Mouse (Mus musculus): Measurements from ENCODE around the gene Vegfd.

- TF ChIP-seq GATA1 (IDR thresholded peaks at IDR 0.05; ENCODE audit: low read depth, low read length) (no peak), CTCF (IDR thresholded peaks at IDR 0.05 in 2 of 3, conservative IDR thresholded peaks at IDR 0.05 in 1 of 3; ENCODE audit: control insufficient read depth in 1 of 3, insufficient read depth in 1 of 3, low read depth in 2 of 3, low read length in 3 of 3, poor library complexity in 1 of 3, severe bottlenecking in 1 of 3) (no peak), CHD2 (IDR thresholded peaks at IDR 0.05; ENCODE audit: low read length) (no peak), POLR2A (IDR thresholded peaks at IDR 0.05; ENCODE audit: control insufficient read depth in 1 of 2, insufficient read depth in 1 of 2, low read depth in 1 of 2, low read length in 2 of 2, poor library complexity in 1 of 2) (no peak), ZNF384 (IDR thresholded peaks at IDR 0.05; ENCODE audit: low read depth, low read length) (no peak), NELFE (IDR thresholded peaks at IDR 0.05; ENCODE audit: low read depth, low read length) (no peak), MYB (IDR thresholded peaks at IDR 0.05; ENCODE audit: low read depth, low read length) (no peak), CHD1 (IDR thresholded peaks at IDR 0.05; ENCODE audit: low read depth, low read length) (no peak), MAX (IDR thresholded peaks at IDR 0.05; ENCODE audit: low read length) (no peak), ZC3H11A (IDR thresholded peaks at IDR 0.05; ENCODE audit: low read depth, low read length) (no peak), MAFK (IDR thresholded peaks at IDR 0.05; ENCODE audit: borderline replicate concordance, low read depth, low read length) (no peak), POLR2AphosphoS5 (IDR thresholded peaks at IDR 0.05; ENCODE audit: borderline replicate concordance, low read depth, low read length) (no peak)
Measured at GRCm38 (mm10) chrX:164330766-164331165, 42.4 kb upstream of the Vegfd start.
